9 mouse cellular contexts compared by ENCODE assay signal in the genomic region with DNA sequence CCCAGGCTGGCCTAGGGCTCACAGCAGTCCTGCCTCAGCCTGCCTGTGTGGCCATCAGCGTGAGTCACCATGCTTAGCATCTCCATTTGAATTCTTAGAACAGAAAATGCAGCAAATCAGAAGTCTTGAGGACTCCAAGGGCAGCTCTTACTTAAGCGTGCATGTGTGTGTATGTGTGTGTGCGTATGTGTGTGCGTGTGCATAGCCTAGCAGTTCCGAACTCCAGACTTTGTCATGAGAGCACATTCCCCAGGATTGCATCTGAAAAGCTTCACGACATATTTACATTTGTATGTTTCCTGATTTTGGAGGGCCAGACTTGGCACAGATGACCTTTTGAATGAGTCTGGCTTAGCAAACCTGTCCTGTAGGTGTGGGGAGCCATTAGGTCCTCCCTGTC.
"Had no signal": no experiment of that assay in that cellular context is flagged by ENCODE, and none has a peak within 500 bp of the region (broad histone marks: within the 10 kb centered on the region; RNA-seq: fewer than 3 reads in every experiment).

No protein-coding gene starts in this region.

- H3K4me3 ChIP-seq: hindbrain, embryonic 15.5 days; kidney, embryonic 15.5 days; left cerebral cortex, adult 2 months; midbrain, embryonic 13.5 days had no signal

- H3K27ac ChIP-seq: hindbrain, embryonic 15.5 days; left cerebral cortex, adult 2 months; midbrain, embryonic 13.5 days had no signal

- H3K27me3 ChIP-seq: hindbrain, embryonic 15.5 days; kidney, embryonic 15.5 days; midbrain, embryonic 13.5 days had no signal

- H3K9ac ChIP-seq: hindbrain, embryonic 15.5 days; kidney, embryonic 15.5 days; midbrain, embryonic 13.5 days had no signal

- H3K4me2 ChIP-seq: hindbrain, embryonic 15.5 days; kidney, embryonic 15.5 days; midbrain, embryonic 13.5 days had no signal

- DNase-seq: kidney, adult 18-20 months; lung, postnatal 36 days; right cerebral cortex, postnatal 14 days; thymus, adult 18-20 months; thymus, postnatal 14 days had no signal

- H3K9me3 ChIP-seq: hindbrain, embryonic 15.5 days; kidney, embryonic 15.5 days; midbrain, embryonic 13.5 days had no signal

- ATAC-seq: midbrain, embryonic 13.5 days had no signal
